Mouse (Mus musculus): Measurements from ENCODE around the gene Tmem183a. TPM values are rescaled to one million over a fixed set of nuclear protein-coding genes. Genes with fewer than 3 reads are reported as not detected.

Tmem183a gene
- polyA plus RNA-seq, 1 experiment from 2014 or later = 78.0 TPM

DNA sequence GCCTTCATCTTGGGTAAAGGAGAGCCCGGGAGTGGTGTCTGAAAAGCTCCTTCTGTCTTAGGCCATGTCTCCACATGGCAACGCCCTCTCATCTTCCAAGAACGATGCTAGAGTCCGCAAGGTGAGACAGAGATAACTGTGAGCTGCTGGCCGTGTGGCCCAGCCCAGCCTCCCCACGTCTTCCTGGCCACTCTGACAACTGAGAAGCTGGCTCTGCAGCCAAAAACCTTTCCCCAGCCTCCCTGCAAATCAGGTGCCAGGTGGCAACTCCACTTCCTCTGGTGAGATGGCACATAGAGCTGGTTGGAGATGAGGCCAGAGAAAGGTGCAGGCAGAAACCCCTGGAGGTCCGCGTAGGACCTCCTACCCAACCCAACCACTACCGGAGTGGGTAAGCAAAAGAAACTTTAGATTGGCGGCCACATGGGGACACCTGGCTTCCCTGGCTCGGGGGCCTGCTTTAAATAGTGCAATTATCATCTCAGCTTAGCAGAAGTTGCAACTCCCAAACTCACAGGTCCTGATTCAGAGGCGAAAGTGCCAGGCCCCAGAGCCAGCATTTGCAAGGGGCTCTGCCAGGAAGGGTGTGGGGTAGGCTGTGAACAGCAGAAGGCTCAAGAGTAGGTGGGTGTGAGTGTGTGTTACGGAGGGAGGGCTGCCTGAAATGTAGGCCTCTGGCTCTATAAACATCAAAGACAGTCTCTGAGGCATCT, 26.4 kb downstream of the Tmem183a start:
- no peak for ATAC-seq (ENCODE audit: low read depth)
- DNase-seq (ENCODE audit: low spot score) = no peak
- no peak overlapping the region for H3K27ac ChIP-seq (replicated peaks; ENCODE audit: low read depth, low read length)
- H3K9ac ChIP-seq (ENCODE audit: low read depth, low read length) = no peak overlapping the region
- H3K27me3 ChIP-seq (replicated peaks; ENCODE audit: control insufficient read depth, insufficient read depth, low read length) = no peaks in the 10 kb centered on the region
- H3K4me1 ChIP-seq (ENCODE audit: control insufficient read depth, insufficient read depth, low read length) = peaks cover 15% of the 10 kb centered on the region
- no peaks in the 10 kb centered on the region for H3K36me3 ChIP-seq (ENCODE audit: control insufficient read depth, insufficient read depth, low read length)
- H3K4me2 ChIP-seq (ENCODE audit: low read depth, low read length) = no peak overlapping the region
- WGBS = 57% methylated on average over 11 of the region's 13 CpGs
- H3K9me3 ChIP-seq (ENCODE audit: control insufficient read depth, low read length) = no peaks in the 10 kb centered on the region
- H3K4me3 ChIP-seq (ENCODE audit: low read depth, low read length) = no peak overlapping the region

DNA sequence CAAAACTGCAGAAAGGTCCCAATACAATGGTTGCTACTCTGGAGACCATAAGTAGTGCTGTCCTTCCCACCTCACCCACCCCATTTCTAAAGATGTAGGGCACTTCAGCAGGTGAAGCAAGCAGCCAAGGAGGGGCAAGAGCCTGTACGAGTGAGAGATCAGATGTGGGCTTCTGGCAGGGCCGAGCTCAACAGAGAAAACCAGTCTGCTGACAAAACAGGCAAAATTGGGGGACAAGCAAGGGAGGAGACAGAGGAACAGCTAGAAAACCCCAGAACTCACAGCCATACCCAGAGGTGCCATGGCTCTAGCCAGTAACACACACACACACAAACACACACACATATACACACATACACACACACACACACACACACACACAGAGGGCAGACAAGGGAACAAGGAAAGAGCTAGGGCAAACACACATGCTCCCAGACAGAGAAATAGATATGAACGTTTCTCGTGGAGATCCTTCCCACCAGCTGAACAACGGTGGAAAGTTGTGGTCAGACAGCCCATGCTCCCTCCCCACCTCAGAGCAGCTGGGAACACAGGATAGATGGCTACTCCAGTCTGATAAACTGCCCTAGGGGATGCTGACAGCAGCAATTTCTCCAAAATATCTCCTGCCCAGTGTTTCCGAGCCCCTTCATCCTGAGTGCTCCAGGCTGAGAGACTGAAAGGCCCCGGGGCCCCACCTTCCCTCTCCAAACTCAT, 27.5 kb downstream of the Tmem183a start:
- no peaks in the 10 kb centered on the region for H3K27me3 ChIP-seq (replicated peaks; ENCODE audit: control insufficient read depth, insufficient read depth, low read length)
- no peak for DNase-seq (ENCODE audit: low spot score)
- WGBS = 51% methylated on average over 7 of the region's 7 CpGs

DNA sequence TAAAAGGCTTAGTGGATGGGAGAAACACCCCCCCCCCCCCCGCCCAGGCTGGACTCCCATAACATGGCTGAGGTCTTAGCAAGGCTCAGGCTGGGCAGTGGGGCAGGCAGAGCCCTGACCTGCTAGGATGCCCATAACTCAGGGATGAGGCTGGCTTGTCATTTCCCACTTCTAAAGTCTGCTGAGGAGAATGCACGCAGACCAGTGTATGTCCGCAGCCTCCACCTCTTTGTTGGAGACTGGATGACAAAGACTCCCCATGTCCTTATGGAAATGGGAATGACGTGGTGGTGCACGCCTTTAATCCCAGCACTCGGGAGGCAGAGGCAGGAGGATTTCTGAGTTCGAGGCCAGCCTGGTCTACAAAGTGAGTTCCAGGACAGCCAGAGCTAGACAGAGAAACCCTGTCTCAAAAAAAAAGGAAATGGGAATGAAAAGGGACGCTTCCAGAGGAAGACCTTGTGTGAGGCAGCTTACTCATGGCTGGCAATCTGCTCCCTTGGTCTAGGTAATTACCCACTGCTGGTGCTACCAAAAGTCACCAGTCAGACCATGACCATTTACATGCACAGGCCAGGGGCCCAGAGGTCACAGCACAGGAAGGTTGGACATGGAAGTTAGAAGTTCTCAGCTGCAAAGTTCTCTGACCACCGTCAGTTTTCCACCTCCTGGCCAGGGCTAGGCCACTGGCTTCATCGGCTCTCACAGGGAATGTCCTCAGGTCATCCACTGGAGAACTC, 28.2 kb downstream of the Tmem183a start:
- DNase-seq (ENCODE audit: low spot score) (no peak), ATAC-seq (ENCODE audit: low read depth) (no peak)
- Histone ChIP-seq H3K9ac (ENCODE audit: low read depth, low read length) (no peak overlapping the region), H3K4me2 (ENCODE audit: low read depth, low read length) (no peak overlapping the region), H3K4me1 (ENCODE audit: control insufficient read depth, insufficient read depth, low read length) (peaks cover 15% of the 10 kb centered on the region), H3K27ac (replicated peaks; ENCODE audit: low read depth, low read length) (no peak overlapping the region), H3K4me3 (ENCODE audit: low read depth, low read length) (no peak overlapping the region), H3K9me3 (ENCODE audit: control insufficient read depth, low read length) (no peaks in the 10 kb centered on the region), H3K36me3 (ENCODE audit: control insufficient read depth, insufficient read depth, low read length) (no peaks in the 10 kb centered on the region), H3K27me3 (replicated peaks; ENCODE audit: control insufficient read depth, insufficient read depth, low read length) (no peaks in the 10 kb centered on the region)
- WGBS = 90% methylated on average over 9 of the region's 10 CpGs

More for the DNA sequence above, 27.5 kb downstream of the Tmem183a start:
- ATAC-seq (ENCODE audit: low read depth) = no peak
- Histone ChIP-seq H3K36me3 (ENCODE audit: control insufficient read depth, insufficient read depth, low read length) (no peaks in the 10 kb centered on the region), H3K4me1 (ENCODE audit: control insufficient read depth, insufficient read depth, low read length) (peaks cover 15% of the 10 kb centered on the region), H3K9ac (ENCODE audit: low read depth, low read length) (no peak overlapping the region), H3K9me3 (ENCODE audit: control insufficient read depth, low read length) (no peaks in the 10 kb centered on the region), H3K4me3 (ENCODE audit: low read depth, low read length) (no peak overlapping the region), H3K4me2 (ENCODE audit: low read depth, low read length) (no peak overlapping the region), H3K27ac (replicated peaks; ENCODE audit: low read depth, low read length) (no peak overlapping the region)

DNA sequence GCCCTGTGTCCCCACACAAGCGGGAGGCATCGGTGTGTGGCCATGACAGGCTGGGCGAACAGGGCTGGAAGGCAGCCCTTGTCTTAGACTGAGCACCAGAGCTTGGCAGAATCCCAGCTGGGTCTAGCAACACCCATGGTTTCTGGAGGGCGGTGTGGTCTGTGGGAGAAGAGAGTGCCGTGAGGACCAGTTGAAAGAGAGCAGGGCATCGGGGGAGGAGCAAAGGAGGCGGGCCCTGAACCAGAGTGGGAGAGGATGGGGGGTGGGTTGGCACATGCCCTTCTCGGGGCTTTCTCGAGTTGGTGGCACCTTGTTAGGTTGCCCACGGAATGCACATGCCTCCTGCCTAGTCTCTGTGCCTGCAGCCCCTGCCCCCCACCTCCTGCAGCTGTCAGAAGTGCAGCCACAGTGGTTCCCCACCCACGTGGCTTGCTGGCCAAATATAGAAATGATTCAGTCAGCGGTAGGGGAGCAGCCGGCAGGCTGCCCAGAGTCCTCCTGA, 29.0 kb downstream of the Tmem183a start, which contains the start of gene Ppfia4:
Gene Ppfia4, minus strand, starts transcription at position 159 of the 502 bp plus-strand sequence.
- Histone ChIP-seq H3K9ac (ENCODE audit: low read depth, low read length) (peak within 1 kb of the TSS; percentile 25; the same call in 1 of the 2 replicates), H3K4me2 (ENCODE audit: low read depth, low read length) (peak within 1 kb of the TSS; percentile 35), H3K27me3 (replicated peaks; ENCODE audit: control insufficient read depth, insufficient read depth, low read length) (no peaks in the 10 kb centered on the region), H3K4me1 (ENCODE audit: control insufficient read depth, insufficient read depth, low read length) (peaks cover 15% of the 10 kb centered on the region), H3K9me3 (ENCODE audit: control insufficient read depth, low read length) (no peaks in the 10 kb centered on the region), H3K36me3 (ENCODE audit: control insufficient read depth, insufficient read depth, low read length) (no peaks in the 10 kb centered on the region), H3K4me3 (ENCODE audit: low read depth, low read length) (no peak within 1 kb of the TSS), H3K27ac (replicated peaks; ENCODE audit: low read depth, low read length) (peak within 1 kb of the TSS; percentile 28; the same call in 1 of the 2 replicates)
- WGBS = 39% methylated on average over 13 of the region's 13 CpGs
- peak; percentile 74 for DNase-seq (ENCODE audit: low spot score)
- peak; percentile 41; the same call in 1 of the 2 replicates for ATAC-seq (ENCODE audit: low read depth)

DNA sequence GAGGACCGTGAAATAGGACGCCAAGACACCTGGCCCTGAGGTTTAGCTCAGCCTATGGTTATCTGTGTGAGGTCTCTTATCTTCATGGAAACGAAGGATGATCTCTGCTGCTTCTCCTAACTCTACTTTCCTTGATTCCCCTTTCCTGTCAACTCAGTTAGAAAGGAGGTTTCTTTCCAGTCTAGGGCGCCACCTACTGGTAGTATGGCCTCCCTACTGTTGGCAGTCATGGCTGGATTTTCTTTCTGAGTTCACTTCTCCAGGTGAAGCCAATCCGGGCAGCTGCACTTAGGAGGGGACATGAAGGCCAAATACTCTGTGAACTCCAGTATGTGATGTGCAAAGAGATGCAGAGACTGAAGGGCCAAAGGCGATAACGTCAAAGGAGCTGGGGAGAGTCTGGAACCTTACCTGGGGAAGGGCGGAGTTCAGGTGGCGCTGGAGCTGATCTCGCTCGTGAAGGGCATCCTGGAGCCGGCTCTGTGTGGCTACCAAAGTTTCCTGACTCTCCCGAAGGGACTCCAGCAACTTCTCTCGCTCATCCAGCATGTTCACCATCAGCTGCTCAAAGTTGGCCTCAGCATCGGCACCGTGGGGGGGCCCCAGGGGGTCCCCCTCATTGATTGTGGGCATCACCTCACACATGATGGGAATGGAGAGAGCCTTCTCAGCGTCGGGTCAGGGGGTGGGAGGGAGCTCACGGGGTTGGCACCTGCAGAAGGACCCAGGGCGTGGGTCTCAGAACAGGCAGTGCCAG, 29.7 kb downstream of the Tmem183a start:
- DNase-seq (ENCODE audit: low spot score) (peak; percentile 80), ATAC-seq (ENCODE audit: low read depth) (no peak)
- Histone ChIP-seq H3K4me1 (ENCODE audit: control insufficient read depth, insufficient read depth, low read length) (peaks cover 15% of the 10 kb centered on the region), H3K36me3 (ENCODE audit: control insufficient read depth, insufficient read depth, low read length) (no peaks in the 10 kb centered on the region), H3K9ac (ENCODE audit: low read depth, low read length) (0 out of 2 replicates have a peak overlapping the region, but pooled peaks have one; percentile 25), H3K27me3 (replicated peaks; ENCODE audit: control insufficient read depth, insufficient read depth, low read length) (no peaks in the 10 kb centered on the region), H3K4me2 (ENCODE audit: low read depth, low read length) (peak overlapping the region; percentile 35), H3K4me3 (ENCODE audit: low read depth, low read length) (no peak overlapping the region), H3K27ac (replicated peaks; ENCODE audit: low read depth, low read length) (no peak overlapping the region), H3K9me3 (ENCODE audit: control insufficient read depth, low read length) (no peaks in the 10 kb centered on the region)
- 53% methylated on average over 20 of the region's 20 CpGs for WGBS

DNA sequence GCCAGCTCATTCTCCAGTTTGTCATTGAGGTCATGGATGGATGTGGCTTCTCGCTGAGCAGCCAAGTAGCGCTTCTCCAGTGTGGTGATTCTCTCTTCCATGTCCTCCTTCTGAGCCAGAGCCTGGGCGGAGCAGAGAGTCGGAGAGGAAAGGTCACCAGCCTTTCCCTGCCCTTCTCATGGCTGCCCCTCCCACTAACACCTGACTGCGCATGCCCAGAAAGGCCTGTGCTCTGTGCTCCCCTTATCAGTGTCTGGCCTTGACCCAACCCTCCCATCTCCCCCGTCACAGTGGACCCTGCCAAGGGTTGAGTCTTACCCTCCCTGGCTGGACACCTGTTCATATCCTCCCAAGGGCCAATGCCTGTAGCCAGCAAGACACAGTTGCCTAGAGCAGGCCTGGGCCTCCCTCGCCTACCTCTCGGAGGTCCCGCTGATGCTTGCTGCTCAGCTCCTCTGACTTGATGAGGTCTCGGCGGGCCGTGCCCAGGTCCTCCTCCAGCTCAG, 34.9 kb downstream of the Tmem183a start:
- Histone ChIP-seq H3K4me3 (ENCODE audit: low read depth, low read length) (no peak overlapping the region), H3K27me3 (replicated peaks; ENCODE audit: control insufficient read depth, insufficient read depth, low read length) (no peaks in the 10 kb centered on the region), H3K36me3 (ENCODE audit: control insufficient read depth, insufficient read depth, low read length) (no peaks in the 10 kb centered on the region), H3K4me2 (ENCODE audit: low read depth, low read length) (no peak overlapping the region), H3K4me1 (ENCODE audit: control insufficient read depth, insufficient read depth, low read length) (no peaks in the 10 kb centered on the region), H3K27ac (replicated peaks; ENCODE audit: low read depth, low read length) (no peak overlapping the region), H3K9ac (ENCODE audit: low read depth, low read length) (no peak overlapping the region), H3K9me3 (ENCODE audit: control insufficient read depth, low read length) (no peaks in the 10 kb centered on the region)
- no peak for ATAC-seq (ENCODE audit: low read depth)
- no peak for DNase-seq (ENCODE audit: low spot score)
- WGBS = 91% methylated on average over 12 of the region's 12 CpGs

DNA sequence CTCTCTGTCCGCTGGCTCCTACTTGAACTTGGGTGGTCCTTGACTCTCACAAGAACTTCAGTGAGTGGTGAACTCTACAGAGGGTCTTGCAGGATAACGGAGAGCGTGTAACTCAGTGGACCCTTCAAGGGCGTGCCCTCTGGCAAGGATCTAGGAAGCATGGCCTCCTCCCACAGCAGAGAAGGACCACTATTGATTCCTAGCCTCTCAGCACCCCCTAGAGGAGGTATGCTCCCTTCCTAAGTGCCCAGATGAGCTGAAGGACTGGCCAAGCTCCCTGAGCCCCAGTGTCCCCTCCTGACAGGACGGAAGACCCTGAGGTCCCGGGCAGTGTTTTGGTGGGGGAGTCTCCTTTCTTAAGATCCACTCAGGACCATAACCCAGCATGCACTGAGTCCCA, 39.2 kb downstream of the Tmem183a start:
- no peaks in the 10 kb centered on the region for H3K9me3 ChIP-seq (ENCODE audit: control insufficient read depth, low read length)
- no peaks in the 10 kb centered on the region for H3K36me3 ChIP-seq (ENCODE audit: control insufficient read depth, insufficient read depth, low read length)
- H3K4me2 ChIP-seq (ENCODE audit: low read depth, low read length) = no peak overlapping the region
- H3K27ac ChIP-seq (replicated peaks; ENCODE audit: low read depth, low read length) = no peak overlapping the region
- 87% methylated on average over 6 of the region's 6 CpGs for WGBS
- ATAC-seq (ENCODE audit: low read depth) = no peak
- DNase-seq (ENCODE audit: low spot score) = no peak
- H3K27me3 ChIP-seq (replicated peaks; ENCODE audit: control insufficient read depth, insufficient read depth, low read length) = no peaks in the 10 kb centered on the region
- no peak overlapping the region for H3K4me3 ChIP-seq (ENCODE audit: low read depth, low read length)
- no peak overlapping the region for H3K9ac ChIP-seq (ENCODE audit: low read depth, low read length)
- H3K4me1 ChIP-seq (ENCODE audit: control insufficient read depth, insufficient read depth, low read length) = no peaks in the 10 kb centered on the region
